Mouse (Mus musculus): ENCODE results near the gene Fbxl15.

Gene Fbxl15

GRCm38 (mm10) chr19:46308706-46309435, 19.1 kb upstream of the Fbxl15 start:
- peak; percentile 73 to 77 for DNase-seq (ENCODE audit: low spot score in 2 of 2)

- DNase-seq (ENCODE audit: low spot score in 2 of 2), result no peak
These were observed 18.2 kb upstream of the Fbxl15 start for GRCm38 (mm10) chr19:46309651-46310305.

GRCm38 (mm10) chr19:46310312-46310865, 17.6 kb upstream of the Fbxl15 start:
- DNase-seq (ENCODE audit: low spot score in 2 of 2), result no peak

- DNase-seq (ENCODE audit: low spot score in 2 of 2), result no peak
These were observed 16.6 kb upstream of the Fbxl15 start for GRCm38 (mm10) chr19:46311341-46311740.

- DNase-seq (ENCODE audit: low spot score in 2 of 2), result no peak
These were observed 15.4 kb upstream of the Fbxl15 start for GRCm38 (mm10) chr19:46312566-46312965.

- no peak for DNase-seq (ENCODE audit: low spot score in 2 of 2)
These were observed 14.9 kb upstream of the Fbxl15 start for GRCm38 (mm10) chr19:46313116-46313515.

- DNase-seq (ENCODE audit: low spot score in 2 of 2), result no peak
These were observed 14.4 kb upstream of the Fbxl15 start for GRCm38 (mm10) chr19:46313591-46313990.

GRCm38 (mm10) chr19:46314151-46314601, 13.8 kb upstream of the Fbxl15 start:
- no peak for DNase-seq (ENCODE audit: low spot score in 2 of 2)

GRCm38 (mm10) chr19:46314872-46315742, 12.9 kb upstream of the Fbxl15 start:
- DNase-seq (ENCODE audit: low spot score in 2 of 2), result no peak

GRCm38 (mm10) chr19:46315752-46316610, 12.0 kb upstream of the Fbxl15 start:
- no peak for DNase-seq (ENCODE audit: low spot score in 2 of 2)

- DNase-seq (ENCODE audit: low spot score in 2 of 2), result peak; percentile 86 to 91
These were observed 11.0 kb upstream of the Fbxl15 start for GRCm38 (mm10) chr19:46316846-46317545.

- no peak for DNase-seq (ENCODE audit: low spot score in 2 of 2)
These were observed 10.5 kb upstream of the Fbxl15 start for GRCm38 (mm10) chr19:46317546-46317885.

- DNase-seq (ENCODE audit: low spot score in 2 of 2), result no peak
These were observed 9.9 kb upstream of the Fbxl15 start for GRCm38 (mm10) chr19:46318031-46318471.

GRCm38 (mm10) chr19:46318586-46319378, 9.2 kb upstream of the Fbxl15 start:
- DNase-seq (ENCODE audit: low spot score in 2 of 2), result peak; percentile 95

- no peak for DNase-seq (ENCODE audit: low spot score in 2 of 2)
These were observed 7.8 kb upstream of the Fbxl15 start for GRCm38 (mm10) chr19:46320076-46320785.

- DNase-seq (ENCODE audit: low spot score in 2 of 2), result no peak
These were observed 6.7 kb upstream of the Fbxl15 start for GRCm38 (mm10) chr19:46321101-46321943.

GRCm38 (mm10) chr19:46322144-46322995, 5.6 kb upstream of the Fbxl15 start:
- no peak for DNase-seq (ENCODE audit: low spot score in 2 of 2)
